Mouse (Mus musculus): ENCODE measurements around the gene Dpy19l3. TPM values are rescaled to one million over a fixed set of nuclear protein-coding genes. Genes with fewer than 3 reads are reported as not detected.
A peak's percentile ranks its signal among the peaks of the same experiment; 100 is the strongest.

Gene Dpy19l3
- polyA plus RNA-seq, 1 experiment, result 7.3 TPM

- no peaks in the 10 kb centered on the region for H3K36me3 ChIP-seq (ENCODE audit: control insufficient read depth, insufficient read depth, low read length)
- H3K4me3 ChIP-seq (ENCODE audit: extremely low read depth, insufficient read depth, insufficient read length), result no peak overlapping the region
- H3K4me1 ChIP-seq (ENCODE audit: control insufficient read depth, insufficient read depth, insufficient read length), result no peaks in the 10 kb centered on the region
- H3K27ac ChIP-seq (ENCODE audit: insufficient read depth, low read length), result no peak overlapping the region
- peak in 1 of 2 experiments; percentile 36 for DNase-seq (ENCODE audit: low read depth in 1 of 2, low spot score in 2 of 2)
- H3K27me3 ChIP-seq (ENCODE audit: control insufficient read depth, insufficient read depth, low read length), result no peaks in the 10 kb centered on the region
- no peak for TF ChIP-seq POLR2A (IDR thresholded peaks at IDR 0.05; ENCODE audit: low read depth, low read length)
- peak; percentile 68; the same call in 1 of the 2 replicates for TF ChIP-seq CTCF (IDR thresholded peaks at IDR 0.05; ENCODE audit: extremely low read depth, insufficient read depth, insufficient read length, insufficient replicate concordance)
- WGBS, result 61% methylated on average over 3 of the region's 3 CpGs
Measured at GRCm38 (mm10) chr7:35659173-35659572, 95.1 kb downstream of the Dpy19l3 start.

- no peaks in the 10 kb centered on the region for H3K36me3 ChIP-seq (ENCODE audit: control insufficient read depth, insufficient read depth, low read length)
- H3K27me3 ChIP-seq (ENCODE audit: control insufficient read depth, insufficient read depth, low read length), result no peaks in the 10 kb centered on the region
- no peak overlapping the region for H3K27ac ChIP-seq (ENCODE audit: insufficient read depth, low read length)
- H3K4me3 ChIP-seq (ENCODE audit: extremely low read depth, insufficient read depth, insufficient read length), result no peak overlapping the region
- DNase-seq (ENCODE audit: low read depth in 1 of 2, low spot score in 2 of 2), result no peak
- WGBS, result 60% methylated on average over 6 of the region's 6 CpGs
- H3K4me1 ChIP-seq (ENCODE audit: control insufficient read depth, insufficient read depth, insufficient read length), result no peaks in the 10 kb centered on the region
- TF ChIP-seq CTCF (IDR thresholded peaks at IDR 0.05; ENCODE audit: extremely low read depth, insufficient read depth, insufficient read length, insufficient replicate concordance) (no peak), POLR2A (IDR thresholded peaks at IDR 0.05; ENCODE audit: low read depth, low read length) (no peak)
Measured at GRCm38 (mm10) chr7:35657829-35658228, 96.4 kb downstream of the Dpy19l3 start.

GRCm38 (mm10) chr7:35651583-35652270, 102.5 kb downstream of the Dpy19l3 start:
- no peak overlapping the region for H3K27ac ChIP-seq (ENCODE audit: insufficient read depth, low read length)
- 85% methylated on average over 10 of the region's 10 CpGs for WGBS
- H3K4me1 ChIP-seq (ENCODE audit: control insufficient read depth, insufficient read depth, insufficient read length), result no peaks in the 10 kb centered on the region
- DNase-seq (ENCODE audit: low read depth in 1 of 2, low spot score in 2 of 2), result no peak
- H3K4me3 ChIP-seq (ENCODE audit: extremely low read depth, insufficient read depth, insufficient read length), result no peak overlapping the region
- H3K27me3 ChIP-seq (ENCODE audit: control insufficient read depth, insufficient read depth, low read length), result no peaks in the 10 kb centered on the region
- TF ChIP-seq CTCF (IDR thresholded peaks at IDR 0.05; ENCODE audit: extremely low read depth, insufficient read depth, insufficient read length, insufficient replicate concordance) (no peak), POLR2A (IDR thresholded peaks at IDR 0.05; ENCODE audit: low read depth, low read length) (no peak)
- no peaks in the 10 kb centered on the region for H3K36me3 ChIP-seq (ENCODE audit: control insufficient read depth, insufficient read depth, low read length)

DNA sequence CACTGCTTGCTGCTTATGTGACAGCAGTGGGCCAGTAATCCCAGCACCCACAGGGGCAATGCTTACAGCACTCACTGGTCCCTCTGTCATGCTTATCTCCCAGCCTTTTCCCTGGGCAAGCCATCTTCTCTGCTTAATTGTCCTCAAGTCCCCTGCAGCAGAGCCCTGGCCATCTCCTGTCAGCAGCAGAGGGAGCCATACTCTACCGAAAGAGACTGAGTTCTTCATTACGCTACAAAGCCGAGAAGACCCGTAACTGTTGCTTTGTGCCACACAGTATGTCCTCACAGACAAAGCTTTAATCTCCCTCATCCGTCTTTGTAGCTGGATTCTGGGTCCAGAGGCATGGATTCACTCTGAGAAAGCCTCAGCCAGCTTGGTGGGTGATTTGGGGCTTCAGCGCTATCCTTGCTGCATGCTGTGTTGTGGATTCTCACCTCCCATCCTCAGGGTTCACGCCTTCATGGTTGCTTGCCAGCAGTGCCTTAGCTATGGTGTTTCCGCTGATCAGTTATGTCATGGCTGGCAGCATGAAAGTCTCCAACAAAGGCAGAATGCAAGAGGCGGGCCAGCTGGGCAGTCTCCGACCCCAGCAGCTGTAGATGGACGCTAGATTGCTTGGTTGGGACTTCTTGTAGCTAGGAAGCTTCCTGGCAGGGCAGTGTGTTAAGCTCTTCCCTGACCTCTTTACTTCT, 103.4 kb downstream of the Dpy19l3 start:
- no peak overlapping the region for H3K4me3 ChIP-seq (ENCODE audit: extremely low read depth, insufficient read depth, insufficient read length)
- H3K4me1 ChIP-seq (ENCODE audit: control insufficient read depth, insufficient read depth, insufficient read length), result peaks cover 3% of the 10 kb centered on the region; the same call in 1 of the 2 replicates
- 83% methylated on average over 11 of the region's 11 CpGs for WGBS
- DNase-seq (ENCODE audit: low read depth in 1 of 2, low spot score in 2 of 2), result no peak
- H3K27me3 ChIP-seq (ENCODE audit: control insufficient read depth, insufficient read depth, low read length), result no peaks in the 10 kb centered on the region
- H3K27ac ChIP-seq (ENCODE audit: insufficient read depth, low read length), result no peak overlapping the region
- H3K36me3 ChIP-seq (ENCODE audit: control insufficient read depth, insufficient read depth, low read length), result no peaks in the 10 kb centered on the region
- TF ChIP-seq POLR2A (IDR thresholded peaks at IDR 0.05; ENCODE audit: low read depth, low read length), result no peak
- TF ChIP-seq CTCF (IDR thresholded peaks at IDR 0.05; ENCODE audit: extremely low read depth, insufficient read depth, insufficient read length, insufficient replicate concordance), result no peak

DNA sequence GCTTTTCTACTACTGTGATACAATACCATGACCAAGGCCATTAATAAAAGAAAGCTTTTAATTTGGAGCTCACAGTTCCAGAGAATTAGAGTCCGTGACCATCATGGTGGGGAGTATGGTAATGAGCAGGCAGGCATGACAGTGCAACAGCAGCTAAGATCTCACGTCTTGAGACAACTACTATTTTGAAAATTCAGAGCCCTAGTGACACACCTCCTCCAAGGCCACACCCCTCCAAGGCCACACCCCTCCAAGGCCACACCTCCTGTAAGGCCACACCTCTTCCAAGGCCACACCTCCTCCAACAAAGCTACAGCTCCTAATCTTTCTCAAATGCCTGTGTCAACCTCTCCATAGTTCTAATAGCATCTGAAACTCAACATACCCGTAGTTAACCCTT, 105.2 kb downstream of the Dpy19l3 start:
- no peak overlapping the region for H3K27ac ChIP-seq (ENCODE audit: insufficient read depth, low read length)
- H3K4me1 ChIP-seq (ENCODE audit: control insufficient read depth, insufficient read depth, insufficient read length), result peaks cover 3% of the 10 kb centered on the region; the same call in 1 of the 2 replicates
- DNase-seq (ENCODE audit: low read depth in 1 of 2, low spot score in 2 of 2), result peak in 1 of 2 experiments; percentile 41
- no peak overlapping the region for H3K4me3 ChIP-seq (ENCODE audit: extremely low read depth, insufficient read depth, insufficient read length)
- H3K27me3 ChIP-seq (ENCODE audit: control insufficient read depth, insufficient read depth, low read length), result no peaks in the 10 kb centered on the region
- 0 out of 2 replicates have a peak, but pooled peaks cover 4% of the 10 kb centered on the region for H3K36me3 ChIP-seq (ENCODE audit: control insufficient read depth, insufficient read depth, low read length)
- no peak for TF ChIP-seq POLR2A (IDR thresholded peaks at IDR 0.05; ENCODE audit: low read depth, low read length)
- no peak for TF ChIP-seq CTCF (IDR thresholded peaks at IDR 0.05; ENCODE audit: extremely low read depth, insufficient read depth, insufficient read length, insufficient replicate concordance)
- 38% methylated on average over 3 of the region's 3 CpGs for WGBS

DNA sequence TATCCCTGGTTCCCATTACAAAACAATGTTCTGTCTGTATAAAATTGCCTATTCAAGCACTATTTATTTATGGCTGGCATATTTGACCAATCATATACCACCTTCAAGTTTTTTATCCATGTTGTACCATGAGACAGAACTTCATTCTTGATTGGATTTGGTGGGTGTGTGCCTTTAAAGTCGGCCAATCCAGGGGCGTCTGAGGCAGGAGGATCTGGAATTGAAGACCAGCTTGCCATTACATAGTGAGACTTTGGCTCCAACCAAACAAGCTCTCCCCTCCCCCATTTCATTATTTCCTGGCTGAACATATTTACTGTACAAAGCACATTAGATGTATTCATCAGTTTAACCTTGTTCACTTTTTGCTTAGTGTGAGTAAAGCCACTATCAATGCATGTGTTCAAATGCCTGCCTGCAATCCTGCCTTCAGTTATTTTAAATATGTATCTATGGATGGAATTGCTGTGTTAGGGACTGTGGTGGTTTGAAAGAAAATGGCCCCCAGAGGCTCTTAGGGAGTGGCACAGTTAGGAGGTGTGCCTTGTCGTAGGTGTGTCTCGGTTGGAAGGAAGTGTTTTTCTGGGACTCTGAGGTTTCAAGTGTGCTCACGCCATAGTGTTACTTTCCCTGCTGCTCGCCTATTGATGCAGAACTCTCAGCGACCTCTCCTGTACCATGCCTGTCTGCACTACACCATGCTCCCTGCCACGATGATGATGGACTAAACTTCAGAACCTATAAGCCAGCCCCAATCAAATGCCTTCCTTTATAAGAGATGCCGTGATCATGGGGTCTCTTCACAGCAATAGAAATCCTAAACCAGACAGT, 105.8 kb downstream of the Dpy19l3 start:
- Histone ChIP-seq H3K27ac (ENCODE audit: insufficient read depth, low read length) (no peak overlapping the region), H3K36me3 (ENCODE audit: control insufficient read depth, insufficient read depth, low read length) (0 out of 2 replicates have a peak, but pooled peaks cover 4% of the 10 kb centered on the region), H3K4me3 (ENCODE audit: extremely low read depth, insufficient read depth, insufficient read length) (no peak overlapping the region), H3K27me3 (ENCODE audit: control insufficient read depth, insufficient read depth, low read length) (no peaks in the 10 kb centered on the region), H3K4me1 (ENCODE audit: control insufficient read depth, insufficient read depth, insufficient read length) (peaks cover 3% of the 10 kb centered on the region; the same call in 1 of the 2 replicates)
- 65% methylated on average over 9 of the region's 9 CpGs for WGBS
- no peak for DNase-seq (ENCODE audit: low read depth in 1 of 2, low spot score in 2 of 2)
- no peak for TF ChIP-seq POLR2A (IDR thresholded peaks at IDR 0.05; ENCODE audit: low read depth, low read length)

Data from spleen, adult 2 months (tissue).